Mouse (Mus musculus) left cerebral cortex, adult 9 months (tissue): ENCODE measurements around the gene Gm8271.
"Not testable (repeated sequence)": the region's sequence is repeated elsewhere in the genome, so short reads cannot be mapped to it uniquely, and the experiment has no call there.

Experiments used
- DNase-seq, 2 experiments: peaks; one replicate each; pipeline ENCODE4 v3.0.0; 2022; ENCODE audit warnings: low spot score in 2 of 2

The Gm8271 gene

GRCm38 (mm10) chr14:5185493-5185892 is at the start of gene Gm8271:
Gm8271 (plus strand) TSS chr14:5185793.
- not testable (repeated sequence) for DNase-seq

GRCm38 (mm10) chr14:5164235-5164634 is 21.4 kb upstream of the Gm8271 start, which contains the start of gene Gm3317:
Gm3317 (plus strand) TSS chr14:5164535.
- DNase-seq = not testable (repeated sequence)
